Mouse (Mus musculus) B cell, adult 2 months (primary cell): ENCODE data around the gene Sppl2b.

Experiments used
- DNase-seq, 2 experiments: peaks; one replicate each; pipeline ENCODE4 v3.0.0; 2022

Gene Sppl2b

GRCm38 (mm10) chr10:80900318-80901247, 45.5 kb downstream of the Sppl2b start, which contains the start of gene Timm13:
TSS of gene Timm13 (minus strand) at chr10:80900969.
- DNase-seq, result peak; percentile 94 to 95

DNA sequence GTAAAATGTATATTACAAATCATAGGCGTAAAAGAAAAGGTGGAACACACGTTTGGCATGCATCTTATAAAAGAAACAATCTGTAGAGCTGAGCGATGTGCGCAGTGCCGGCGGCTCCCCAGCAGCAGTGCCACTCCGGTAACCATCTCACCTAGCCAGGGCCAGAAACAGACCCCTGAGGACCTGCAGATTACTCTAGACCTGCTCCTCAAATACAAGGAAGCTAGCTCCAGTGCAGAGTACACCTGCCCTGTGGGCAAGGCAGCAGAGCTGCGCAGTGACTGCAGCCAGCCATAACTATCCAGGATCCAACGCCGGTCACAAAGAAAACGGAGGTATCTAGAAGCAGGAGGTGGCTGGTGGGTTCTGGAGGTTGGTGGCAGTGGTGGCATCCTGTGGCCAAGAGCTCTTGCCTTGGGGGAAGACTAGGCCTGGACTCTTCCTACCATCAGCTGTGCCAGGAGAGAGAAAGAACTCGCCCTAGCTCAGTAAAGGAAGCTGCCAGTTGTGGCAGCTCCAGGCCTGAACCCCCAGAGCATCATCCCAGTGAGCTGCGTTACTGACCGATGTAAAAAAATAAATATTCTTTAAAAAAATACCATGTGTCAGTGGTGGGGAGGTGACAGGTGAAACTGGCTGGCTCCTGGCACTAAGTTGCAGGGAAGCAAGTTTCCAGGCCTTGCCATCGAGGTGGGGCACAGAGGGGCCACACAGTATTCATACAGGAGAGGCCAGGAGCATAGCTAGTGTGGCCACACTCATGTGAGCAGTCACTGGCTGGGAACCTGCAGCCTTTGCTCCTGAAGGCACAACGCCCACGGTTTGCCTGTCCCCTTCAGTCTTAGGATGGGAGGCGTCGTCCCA, 46.6 kb downstream of the Sppl2b start:
- peak in 1 of 2 experiments; percentile 20 for DNase-seq

DNA sequence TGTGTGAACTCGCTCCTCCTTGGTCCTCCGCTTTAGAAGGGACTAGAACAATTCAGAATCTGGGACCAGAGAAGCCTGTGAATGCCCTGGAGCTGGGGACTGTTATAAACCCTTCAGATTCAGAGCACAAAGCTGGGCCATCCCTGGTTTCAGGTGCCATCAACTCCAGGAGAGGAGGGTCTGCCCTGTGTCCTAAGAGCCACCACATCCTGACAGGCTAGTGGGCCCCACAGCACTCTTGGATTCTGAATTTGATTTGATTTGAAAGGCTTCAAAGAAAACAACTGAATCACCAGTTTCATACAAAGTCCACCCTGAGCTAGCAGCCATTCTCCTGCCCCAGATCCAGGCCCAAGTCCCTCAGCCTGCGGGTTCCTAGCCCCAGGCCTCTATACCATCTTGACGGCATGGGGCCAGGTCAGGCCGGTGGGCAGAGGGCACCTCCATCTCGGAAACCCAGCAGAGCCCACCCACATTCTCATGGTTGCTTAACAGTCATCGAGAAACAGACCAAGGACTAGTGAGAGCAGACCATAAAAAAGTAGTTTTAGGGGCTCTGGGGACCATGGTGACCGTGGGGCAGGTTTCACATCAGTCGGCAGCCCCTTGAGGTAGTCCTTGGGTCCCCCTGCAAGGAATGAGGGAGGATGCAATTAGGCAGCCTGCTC, 47.3 kb downstream of the Sppl2b start:
- no peak for DNase-seq

DNA sequence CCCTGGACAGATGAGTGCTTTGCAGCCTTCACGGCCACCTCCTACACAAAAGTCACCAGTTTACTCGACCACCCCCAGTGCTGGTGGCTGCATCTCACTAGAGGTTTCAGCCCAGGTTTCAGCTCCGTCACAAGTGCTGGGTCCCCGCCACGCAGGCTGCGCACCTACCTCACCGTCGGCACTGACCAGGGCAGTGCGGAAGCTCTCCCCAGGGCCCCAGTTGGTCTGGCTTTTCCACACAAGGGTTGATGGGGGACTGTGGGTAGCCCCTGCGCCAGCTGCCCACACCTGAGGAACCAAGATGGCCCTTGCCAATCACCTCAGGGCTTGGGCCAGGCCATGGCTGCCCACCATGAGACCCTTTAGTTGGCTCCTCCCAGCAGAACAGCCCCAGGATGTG, 48.2 kb downstream of the Sppl2b start:
- DNase-seq, result no peak

DNA sequence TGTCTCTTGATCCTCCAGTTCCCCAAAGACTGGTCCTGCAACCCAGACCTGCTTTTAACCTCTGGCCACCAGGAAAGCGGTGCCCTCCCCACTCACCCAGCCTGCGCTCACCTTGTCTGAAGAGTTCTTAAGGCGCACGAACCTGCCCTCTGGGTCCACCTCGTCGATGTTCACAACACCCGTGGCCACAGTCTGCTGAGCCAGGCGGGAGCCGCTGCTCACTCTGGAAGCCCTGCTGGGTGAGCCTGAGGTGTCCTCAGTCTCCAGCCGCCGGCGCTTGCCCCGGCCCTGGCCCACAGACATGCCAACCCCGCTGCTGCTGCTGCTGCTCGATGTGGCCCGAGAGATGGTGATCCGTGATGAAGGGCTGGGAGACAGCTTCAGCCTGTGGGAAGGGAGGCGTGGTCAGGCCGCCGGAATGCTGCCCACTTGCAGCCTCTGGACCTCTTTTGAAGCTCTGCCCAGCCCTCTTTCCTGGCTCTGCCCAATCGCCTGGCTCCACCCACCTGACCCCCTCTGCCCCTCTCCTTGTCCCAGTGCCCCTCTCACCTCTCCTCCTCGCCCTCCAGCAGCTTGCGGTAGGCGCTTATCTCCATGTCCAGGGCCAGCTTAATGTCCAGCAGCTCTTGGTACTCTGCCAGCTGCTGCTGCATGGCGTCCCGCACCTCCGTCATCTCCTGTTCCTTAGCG, 49.1 kb downstream of the Sppl2b start:
- DNase-seq, result no peak

DNA sequence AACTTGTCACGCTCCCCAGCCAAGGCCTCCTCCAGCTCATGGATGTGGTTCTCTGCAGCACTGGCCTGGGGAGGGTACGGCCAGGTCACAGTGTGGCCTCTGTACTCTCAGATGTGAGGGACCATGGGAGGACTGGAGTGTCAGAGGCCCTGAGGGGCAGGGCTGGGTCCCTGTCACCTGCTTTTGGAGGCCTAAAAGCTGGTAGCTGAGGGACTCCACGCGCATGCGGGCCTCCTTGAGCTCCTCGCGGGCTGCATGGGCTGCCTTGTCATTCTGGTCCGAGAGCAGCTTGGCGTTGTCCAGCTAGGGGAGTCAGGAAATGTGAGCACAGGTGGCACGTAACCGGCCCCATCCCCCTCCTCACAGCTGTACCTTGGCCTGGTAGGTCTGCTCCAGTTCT, 49.6 kb downstream of the Sppl2b start:
- no peak for DNase-seq

DNA sequence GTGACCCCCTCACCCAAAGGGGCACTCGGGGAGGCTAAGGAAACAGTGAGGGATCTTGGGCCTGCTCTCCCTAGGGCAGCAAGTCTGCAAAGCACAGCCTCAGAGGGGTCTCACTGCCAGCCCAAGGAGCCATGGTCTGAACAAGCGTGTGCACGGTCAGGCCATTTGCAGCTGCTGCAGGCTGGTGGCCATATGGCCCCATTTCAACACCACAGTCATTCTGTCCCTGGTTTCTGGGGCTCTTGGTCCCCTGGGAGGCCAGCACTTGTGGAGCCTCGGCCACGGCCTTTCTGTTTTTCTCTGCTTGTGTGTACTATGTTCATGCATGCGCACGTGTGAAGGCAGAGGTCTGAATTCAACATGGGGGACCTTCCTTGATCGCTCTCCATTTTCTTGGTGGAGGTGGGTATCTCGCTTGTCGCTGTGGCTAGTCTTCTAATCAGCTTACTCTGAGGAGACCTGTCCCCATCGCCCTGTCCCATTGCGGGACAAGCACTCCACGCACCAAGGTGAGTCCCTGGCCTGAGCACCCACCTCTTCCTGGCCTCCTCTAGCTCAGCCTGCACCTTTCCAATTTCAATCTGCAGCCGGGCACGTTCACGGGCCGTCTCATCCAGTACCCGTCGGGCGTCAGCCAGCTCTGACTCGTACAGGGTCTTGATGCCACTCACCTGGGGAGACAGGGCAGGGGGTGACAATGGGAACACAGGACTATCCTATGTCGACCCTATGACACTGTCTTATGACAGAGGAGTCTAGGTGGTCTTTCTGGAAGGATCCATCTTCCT, 54.5 kb downstream of the Sppl2b start:
- no peak for DNase-seq

DNA sequence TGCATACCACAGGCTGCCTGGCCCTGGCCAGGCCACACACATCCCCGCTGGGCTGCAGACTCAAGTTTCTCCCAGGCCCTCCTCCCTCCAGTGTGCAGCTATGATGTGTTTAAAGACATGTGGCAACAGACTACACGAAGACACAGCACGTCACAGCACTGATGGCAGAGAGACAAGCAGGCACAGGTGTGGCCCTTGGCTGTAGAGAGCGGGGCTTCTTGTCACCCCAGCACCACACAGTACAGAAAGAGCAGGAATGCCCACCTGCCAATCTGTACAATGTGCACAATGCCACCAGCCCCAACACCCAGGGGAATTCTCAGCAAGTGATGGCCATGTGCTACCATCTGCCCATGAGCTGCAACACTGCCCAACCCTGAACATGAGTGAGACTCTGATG, 56.3 kb downstream of the Sppl2b start:
- no peak for DNase-seq

DNA sequence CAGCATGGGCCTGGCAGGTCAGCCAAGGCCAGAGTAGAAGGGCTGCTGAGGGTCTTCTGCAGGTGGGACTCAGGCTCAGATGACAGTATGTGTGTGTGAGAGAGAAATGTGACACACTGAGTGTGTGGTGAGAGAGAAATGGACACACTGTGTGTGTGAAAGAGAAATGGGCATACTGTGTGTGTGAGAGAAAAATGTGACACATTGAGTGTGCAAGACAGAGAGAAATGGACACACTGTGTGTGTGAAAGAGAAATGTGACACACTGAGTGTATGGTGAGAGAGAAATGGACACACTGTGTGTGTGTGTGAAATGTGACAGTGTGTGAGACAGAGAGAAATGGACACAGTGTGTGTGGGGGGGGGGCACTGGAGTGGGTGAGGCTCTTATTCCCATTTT, 56.8 kb downstream of the Sppl2b start:
- no peak for DNase-seq

GRCm38 (mm10) chr10:80913364-80914011, 58.4 kb downstream of the Sppl2b start:
- DNase-seq, result no peak

GRCm38 (mm10) chr10:80914253-80914656, 59.2 kb downstream of the Sppl2b start:
- no peak for DNase-seq

- DNase-seq, result no peak
Observed at GRCm38 (mm10) chr10:80915260-80915659, 60.2 kb downstream of the Sppl2b start.

GRCm38 (mm10) chr10:80915736-80916135, 60.7 kb downstream of the Sppl2b start:
- no peak for DNase-seq

GRCm38 (mm10) chr10:80917336-80917778, 62.3 kb downstream of the Sppl2b start:
- DNase-seq, result peak; percentile 38 to 43

GRCm38 (mm10) chr10:80917779-80918434, 62.8 kb downstream of the Sppl2b start, which contains the start of gene Lmnb2:
TSS of gene Lmnb2 (minus strand) at chr10:80918245.
- DNase-seq, result peak; percentile 57 to 63
